Mouse (Mus musculus): ENCODE data around the gene Crp. TPM values are rescaled to one million over a fixed set of nuclear protein-coding genes. Genes with fewer than 3 reads are reported as not detected.

Gene Crp
- polyA plus RNA-seq, 1 experiment from 2014 or later = not detected

DNA sequence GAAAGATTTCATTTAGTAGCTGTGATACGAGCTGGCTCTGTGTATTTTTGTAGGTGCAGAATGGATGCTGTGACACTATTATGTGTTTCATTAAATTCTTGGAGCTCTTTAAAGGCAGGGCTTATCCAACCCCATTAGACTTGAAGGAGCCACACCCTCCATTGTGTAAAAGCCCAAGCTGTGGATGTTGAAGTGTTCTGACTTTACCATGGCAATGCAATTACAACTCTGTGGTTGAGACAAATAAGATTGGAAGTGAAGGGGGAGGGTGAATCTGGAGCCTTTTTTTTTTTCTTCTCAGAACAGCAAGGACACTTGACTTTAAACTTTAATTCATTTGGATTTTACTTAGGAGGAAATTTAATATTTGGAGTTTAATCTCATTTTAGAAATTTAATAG is 13.9 kb upstream of the Crp start:
- no peaks in the 10 kb centered on the region for H3K36me3 ChIP-seq
- no peaks in the 10 kb centered on the region for H3K27me3 ChIP-seq (ENCODE audit: low read depth, poor library complexity, severe bottlenecking)
- WGBS = 77% methylated on average over 1 of the region's 1 CpGs

GRCm38 (mm10) chr1:172685178-172685577 is 12.7 kb upstream of the Crp start:
- H3K27ac ChIP-seq (replicated peaks) = no peak overlapping the region
- H3K4me3 ChIP-seq = no peak overlapping the region
- no peaks in the 10 kb centered on the region for H3K9me3 ChIP-seq (replicated peaks)
- 79% methylated on average over 3 of the region's 3 CpGs for WGBS
- no peaks in the 10 kb centered on the region for H3K27me3 ChIP-seq (ENCODE audit: low read depth, poor library complexity, severe bottlenecking)
- DNase-seq (ENCODE audit: low spot score) = no peak
- H3K36me3 ChIP-seq = no peaks in the 10 kb centered on the region
- no peaks in the 10 kb centered on the region for H3K4me1 ChIP-seq

More for the DNA sequence above, 13.9 kb upstream of the Crp start:
- no peak for DNase-seq (ENCODE audit: low spot score)
- no peak overlapping the region for H3K27ac ChIP-seq (replicated peaks)
- H3K4me3 ChIP-seq = no peak overlapping the region
- no peaks in the 10 kb centered on the region for H3K9me3 ChIP-seq (replicated peaks)
- no peaks in the 10 kb centered on the region for H3K4me1 ChIP-seq

GRCm38 (mm10) chr1:172697422-172697821 is 433 bp upstream of the Crp start:
- H3K27me3 ChIP-seq (ENCODE audit: low read depth, poor library complexity, severe bottlenecking) = no peaks in the 10 kb centered on the region
- H3K4me3 ChIP-seq = no peak overlapping the region
- no peak for DNase-seq (ENCODE audit: low spot score)
- H3K9me3 ChIP-seq (replicated peaks) = no peaks in the 10 kb centered on the region
- H3K27ac ChIP-seq (replicated peaks) = no peak overlapping the region
- H3K4me1 ChIP-seq = no peaks in the 10 kb centered on the region
- no peaks in the 10 kb centered on the region for H3K36me3 ChIP-seq

DNA sequence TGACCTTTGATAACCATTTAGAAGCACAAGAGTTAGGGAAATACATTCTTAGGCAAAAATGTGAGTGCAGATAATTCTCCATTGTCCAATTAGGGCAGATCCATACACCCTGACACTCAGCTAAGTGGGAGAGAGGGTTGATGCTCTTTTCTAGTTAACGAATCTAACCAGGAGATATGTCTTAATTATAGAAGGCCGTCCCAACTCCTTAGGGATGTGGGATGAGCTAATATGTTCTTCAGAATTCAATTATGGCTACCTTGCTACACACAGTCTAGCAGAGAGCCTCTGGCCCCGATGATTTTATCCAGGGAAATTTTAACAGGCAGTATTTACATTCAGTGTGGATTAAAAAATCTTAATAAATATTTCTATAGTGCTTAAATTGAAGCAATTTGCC is 3.0 kb downstream of the Crp start:
- 96% methylated on average over 3 of the region's 3 CpGs for WGBS
- no peaks in the 10 kb centered on the region for H3K4me1 ChIP-seq
- H3K27me3 ChIP-seq (ENCODE audit: low read depth, poor library complexity, severe bottlenecking) = no peaks in the 10 kb centered on the region
- H3K4me3 ChIP-seq = no peak overlapping the region
- H3K9me3 ChIP-seq (replicated peaks) = no peaks in the 10 kb centered on the region
- H3K27ac ChIP-seq (replicated peaks) = no peak overlapping the region
- DNase-seq (ENCODE audit: low spot score) = no peak
- H3K36me3 ChIP-seq = no peaks in the 10 kb centered on the region

GRCm38 (mm10) chr1:172701381-172701780 is 3.5 kb downstream of the Crp start:
- no peak overlapping the region for H3K27ac ChIP-seq (replicated peaks)
- no peaks in the 10 kb centered on the region for H3K36me3 ChIP-seq
- H3K9me3 ChIP-seq (replicated peaks) = no peaks in the 10 kb centered on the region
- no peak overlapping the region for H3K4me3 ChIP-seq
- WGBS = 97% methylated on average over 2 of the region's 2 CpGs
- no peaks in the 10 kb centered on the region for H3K27me3 ChIP-seq (ENCODE audit: low read depth, poor library complexity, severe bottlenecking)
- DNase-seq (ENCODE audit: low spot score) = no peak
- no peaks in the 10 kb centered on the region for H3K4me1 ChIP-seq

DNA sequence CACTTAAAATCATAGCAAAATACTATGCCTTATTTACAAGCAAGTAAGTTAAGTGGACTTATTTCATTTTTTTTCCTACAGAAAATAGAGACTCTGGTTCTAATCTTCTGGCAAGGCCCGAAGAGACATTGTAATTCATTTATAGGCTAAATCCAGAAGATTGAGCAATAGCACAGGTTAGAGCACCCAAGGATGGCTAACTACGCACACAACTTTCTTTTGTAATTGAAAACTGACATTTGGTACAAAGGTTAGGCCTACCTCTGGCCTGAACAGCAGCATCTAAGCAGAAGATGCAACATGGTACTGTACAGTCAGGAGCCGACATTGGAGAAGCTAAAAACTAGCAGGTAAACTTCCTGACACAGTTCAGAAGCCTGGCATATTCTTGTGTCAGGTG is 4.0 kb downstream of the Crp start:
- H3K9me3 ChIP-seq (replicated peaks) = no peaks in the 10 kb centered on the region
- DNase-seq (ENCODE audit: low spot score) = no peak
- H3K27ac ChIP-seq (replicated peaks) = no peak overlapping the region
- no peak overlapping the region for H3K4me3 ChIP-seq
- no peaks in the 10 kb centered on the region for H3K4me1 ChIP-seq
- no peaks in the 10 kb centered on the region for H3K27me3 ChIP-seq (ENCODE audit: low read depth, poor library complexity, severe bottlenecking)
- 94% methylated on average over 3 of the region's 3 CpGs for WGBS
- H3K36me3 ChIP-seq = no peaks in the 10 kb centered on the region

DNA sequence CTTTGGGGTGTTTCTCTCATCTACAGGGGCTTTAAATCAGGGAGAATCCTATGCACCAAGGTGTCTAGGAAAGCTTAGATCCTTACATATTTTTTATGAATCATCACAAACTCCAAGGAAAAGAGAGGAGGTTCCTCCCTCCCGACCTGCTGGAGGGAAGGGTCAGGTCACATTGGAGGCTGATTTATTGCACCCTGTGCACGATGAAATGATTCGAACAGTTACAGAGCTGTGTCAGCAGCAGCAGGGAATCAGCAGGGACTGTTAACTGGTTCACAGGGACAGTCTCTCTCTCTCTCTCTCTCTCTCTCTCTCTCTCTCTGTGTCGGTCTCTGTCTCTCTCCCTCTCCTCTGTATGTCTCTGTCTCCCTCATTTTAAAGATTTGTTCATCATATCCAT is 6.9 kb downstream of the Crp start:
- H3K9me3 ChIP-seq (replicated peaks) = no peaks in the 10 kb centered on the region
- 78% methylated on average over 4 of the region's 4 CpGs for WGBS
- H3K27ac ChIP-seq (replicated peaks) = no peak overlapping the region
- DNase-seq (ENCODE audit: low spot score) = no peak
- no peak overlapping the region for H3K4me3 ChIP-seq
- H3K36me3 ChIP-seq = no peaks in the 10 kb centered on the region
- no peaks in the 10 kb centered on the region for H3K27me3 ChIP-seq (ENCODE audit: low read depth, poor library complexity, severe bottlenecking)
- H3K4me1 ChIP-seq = no peaks in the 10 kb centered on the region

DNA sequence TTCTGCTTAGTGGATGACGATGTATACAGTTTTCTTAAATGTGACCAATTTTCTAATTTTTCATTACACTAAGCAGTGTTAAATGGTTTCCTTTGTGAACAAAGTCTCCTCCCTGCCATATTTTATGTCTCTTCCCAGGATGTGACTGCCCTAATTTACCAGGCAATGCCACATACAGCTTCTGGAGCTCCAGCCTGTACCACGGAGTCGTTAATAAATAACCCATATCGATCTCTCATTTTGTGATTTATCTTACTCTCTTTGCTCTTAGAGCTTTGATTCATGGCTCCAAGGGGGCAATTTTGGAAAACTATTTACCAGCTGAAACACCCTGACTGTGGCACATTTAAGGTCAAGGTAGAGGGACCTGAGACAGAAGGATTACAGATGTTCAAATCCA is 8.4 kb downstream of the Crp start:
- no peak for DNase-seq (ENCODE audit: low spot score)
- no peaks in the 10 kb centered on the region for H3K9me3 ChIP-seq (replicated peaks)
- 93% methylated on average over 4 of the region's 4 CpGs for WGBS
- H3K27me3 ChIP-seq (ENCODE audit: low read depth, poor library complexity, severe bottlenecking) = no peaks in the 10 kb centered on the region
- no peak overlapping the region for H3K4me3 ChIP-seq
- no peaks in the 10 kb centered on the region for H3K36me3 ChIP-seq
- no peaks in the 10 kb centered on the region for H3K4me1 ChIP-seq
- no peak overlapping the region for H3K27ac ChIP-seq (replicated peaks)

- no peak overlapping the region for H3K27ac ChIP-seq (replicated peaks)
- no peak overlapping the region for H3K4me3 ChIP-seq
- no peaks in the 10 kb centered on the region for H3K36me3 ChIP-seq
- DNase-seq (ENCODE audit: low spot score) = no peak
- H3K4me1 ChIP-seq = peaks cover 7% of the 10 kb centered on the region; the same call in 1 of the 2 replicates
- 89% methylated on average over 3 of the region's 3 CpGs for WGBS
- H3K9me3 ChIP-seq (replicated peaks) = no peaks in the 10 kb centered on the region
- no peaks in the 10 kb centered on the region for H3K27me3 ChIP-seq (ENCODE audit: low read depth, poor library complexity, severe bottlenecking)
Measured at GRCm38 (mm10) chr1:172709788-172710350, 12.0 kb downstream of the Crp start.

DNA sequence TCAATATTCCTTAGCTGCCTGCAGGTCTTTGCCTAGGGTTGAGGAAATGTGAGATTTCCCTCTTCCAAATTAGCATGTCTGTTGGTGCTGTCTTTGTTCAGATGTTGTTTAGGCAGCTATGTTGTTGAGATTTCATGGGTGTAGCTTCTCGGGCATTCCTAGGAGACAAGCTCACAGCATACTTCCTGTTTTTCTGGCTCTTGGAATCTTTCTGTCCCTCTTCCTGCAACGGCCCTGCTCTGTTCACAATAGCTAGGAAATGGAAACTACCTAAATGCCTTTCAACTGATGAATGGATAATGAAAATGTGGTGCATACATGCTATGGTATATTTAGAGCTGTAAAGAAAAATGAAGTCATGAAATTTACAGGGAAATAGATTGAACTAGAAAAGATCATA is 13.5 kb downstream of the Crp start:
- Histone ChIP-seq H3K9me3 (replicated peaks) (no peaks in the 10 kb centered on the region), H3K4me3 (no peak overlapping the region), H3K4me1 (peaks cover 7% of the 10 kb centered on the region; the same call in 1 of the 2 replicates), H3K36me3 (no peaks in the 10 kb centered on the region), H3K27ac (replicated peaks) (no peak overlapping the region), H3K27me3 (ENCODE audit: low read depth, poor library complexity, severe bottlenecking) (no peaks in the 10 kb centered on the region)
- 78% methylated on average over 2 of the region's 2 CpGs for WGBS
- DNase-seq (ENCODE audit: low spot score) = no peak

DNA sequence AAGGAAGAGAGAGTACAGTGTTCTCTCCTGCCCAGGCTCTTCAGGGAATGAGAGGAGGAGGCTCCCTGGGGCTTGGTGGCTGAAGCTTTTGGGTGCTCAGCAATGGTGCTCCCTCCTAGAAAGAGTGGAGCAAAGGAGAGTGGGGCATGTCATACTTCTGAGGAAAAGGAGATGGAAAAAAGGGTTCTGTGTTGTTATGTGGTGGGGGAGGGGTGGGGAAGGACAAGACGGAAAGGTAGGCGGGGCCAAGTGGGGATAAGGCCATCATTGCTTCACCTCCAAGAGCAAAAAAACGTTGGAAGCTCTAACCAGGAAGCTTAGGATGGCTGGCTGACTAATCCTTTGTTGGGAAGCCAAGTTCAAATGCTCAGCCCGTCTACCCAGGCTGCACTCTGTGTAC is 14.1 kb downstream of the Crp start:
- Histone ChIP-seq H3K27ac (replicated peaks) (no peak overlapping the region), H3K4me1 (peaks cover 7% of the 10 kb centered on the region; the same call in 1 of the 2 replicates), H3K9me3 (replicated peaks) (no peaks in the 10 kb centered on the region), H3K27me3 (ENCODE audit: low read depth, poor library complexity, severe bottlenecking) (no peaks in the 10 kb centered on the region), H3K36me3 (no peaks in the 10 kb centered on the region), H3K4me3 (no peak overlapping the region)
- DNase-seq (ENCODE audit: low spot score) = no peak
- WGBS = 77% methylated on average over 4 of the region's 4 CpGs

GRCm38 (mm10) chr1:172751241-172751640 is 53.4 kb downstream of the Crp start:
- H3K27me3 ChIP-seq (ENCODE audit: low read depth, poor library complexity, severe bottlenecking) = no peaks in the 10 kb centered on the region
- 86% methylated on average over 3 of the region's 3 CpGs for WGBS

GRCm38 (mm10) chr1:172755151-172755550 is 57.3 kb downstream of the Crp start:
- 79% methylated on average over 7 of the region's 7 CpGs for WGBS
- Histone ChIP-seq H3K27me3 (ENCODE audit: low read depth, poor library complexity, severe bottlenecking) (no peaks in the 10 kb centered on the region), H3K4me1 (no peaks in the 10 kb centered on the region), H3K36me3 (no peaks in the 10 kb centered on the region), H3K27ac (replicated peaks) (no peak overlapping the region), H3K9me3 (replicated peaks) (no peaks in the 10 kb centered on the region), H3K4me3 (no peak overlapping the region)
- DNase-seq (ENCODE audit: low spot score) = no peak

More at GRCm38 (mm10) chr1:172751241-172751640, 53.4 kb downstream of the Crp start:
- no peak overlapping the region for H3K27ac ChIP-seq (replicated peaks)
- H3K9me3 ChIP-seq (replicated peaks) = no peaks in the 10 kb centered on the region
- H3K4me1 ChIP-seq = no peaks in the 10 kb centered on the region
- no peak for DNase-seq (ENCODE audit: low spot score)
- no peaks in the 10 kb centered on the region for H3K36me3 ChIP-seq
- no peak overlapping the region for H3K4me3 ChIP-seq

DNA sequence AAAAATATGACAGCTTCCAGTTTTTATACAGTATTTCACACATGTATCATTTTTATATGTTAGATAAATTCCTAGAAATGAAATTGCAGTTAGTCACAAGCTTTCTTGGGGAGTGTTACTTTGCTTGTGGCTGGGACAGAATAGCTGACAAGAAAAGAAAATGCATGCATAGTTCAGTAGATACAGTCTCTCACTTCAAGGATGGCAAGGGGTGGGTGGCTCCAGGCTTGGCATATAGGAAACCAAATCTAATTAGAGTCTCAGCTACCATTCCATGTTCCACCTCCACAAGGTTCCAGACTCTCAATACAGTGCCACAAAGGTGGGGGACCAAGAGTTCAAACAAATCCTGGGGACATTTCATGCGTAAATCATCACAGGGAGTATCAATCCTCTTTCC is 61.7 kb downstream of the Crp start:
- Histone ChIP-seq H3K36me3 (no peaks in the 10 kb centered on the region), H3K4me3 (no peak overlapping the region), H3K27me3 (ENCODE audit: low read depth, poor library complexity, severe bottlenecking) (no peaks in the 10 kb centered on the region), H3K27ac (replicated peaks) (no peak overlapping the region), H3K9me3 (replicated peaks) (no peaks in the 10 kb centered on the region), H3K4me1 (no peaks in the 10 kb centered on the region)
- 84% methylated on average over 1 of the region's 1 CpGs for WGBS
- no peak for DNase-seq (ENCODE audit: low spot score)

Measured in midbrain, embryonic 10.5 days (tissue).